Mouse (Mus musculus): ENCODE results near the gene Hnrnpa0.
"Not testable (repeated sequence)": the region's sequence is repeated elsewhere in the genome, so short reads cannot be mapped to it uniquely, and the experiment has no call there.

The Hnrnpa0 gene

DNA sequence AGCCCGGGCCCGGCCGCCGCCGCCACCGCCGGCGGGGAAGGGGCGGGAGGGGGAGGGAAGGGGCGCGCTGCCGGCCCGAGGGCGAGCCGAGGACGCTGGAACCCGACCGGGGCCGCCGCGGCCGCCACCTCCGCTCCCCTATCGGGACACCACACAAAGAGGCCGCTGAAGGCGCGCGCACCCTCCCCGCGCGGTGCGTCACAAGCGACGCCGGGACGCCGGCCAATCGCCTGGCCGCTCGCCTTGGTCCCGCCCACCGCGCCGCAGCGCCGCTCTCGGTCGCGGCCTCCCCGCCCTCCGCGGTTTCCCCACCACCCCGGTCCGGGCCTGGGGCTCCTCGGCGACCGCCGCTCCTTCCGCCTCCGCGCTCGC lies at the start of gene Hnrnpa0:
TSS of gene Hnrnpa0 (minus strand) at position 161 of the 372 bp plus-strand sequence.
- DNase-seq (ENCODE audit: low read depth, low spot score) = peak; percentile 95

DNA sequence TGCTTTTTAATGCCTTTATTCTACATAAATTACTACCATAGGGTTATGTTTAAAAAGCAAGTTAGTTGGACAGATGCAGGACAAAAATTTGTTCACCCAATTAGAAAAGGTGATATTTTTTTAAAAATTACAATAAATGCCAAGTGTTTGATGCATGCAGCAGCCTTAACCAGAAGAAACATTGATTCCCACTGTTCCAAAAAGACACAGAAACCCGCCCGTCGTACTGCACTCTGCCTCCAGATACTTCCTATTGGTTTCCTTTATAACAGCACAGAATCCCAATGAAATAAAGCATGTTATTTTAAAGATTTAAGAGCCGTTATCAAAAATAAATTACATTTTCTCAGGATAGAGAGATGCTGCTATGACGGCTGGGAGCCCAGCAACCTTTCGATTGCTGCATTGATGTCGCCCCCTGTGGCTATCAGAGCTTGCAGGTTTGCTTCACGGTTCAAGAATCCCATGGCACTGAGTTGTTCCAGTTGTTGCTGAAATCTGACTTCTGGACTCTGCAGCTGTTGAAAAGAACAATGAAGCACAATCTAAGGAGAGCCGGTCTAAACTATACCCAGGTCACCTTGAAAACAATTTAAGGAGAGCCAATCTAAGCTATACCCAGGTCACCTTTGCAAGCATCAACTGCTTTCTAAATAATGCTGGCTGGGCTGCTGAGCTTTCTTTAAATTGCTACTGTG lies 49.3 kb upstream of the Hnrnpa0 start:
- DNase-seq (ENCODE audit: low read depth, low spot score) = no peak

DNA sequence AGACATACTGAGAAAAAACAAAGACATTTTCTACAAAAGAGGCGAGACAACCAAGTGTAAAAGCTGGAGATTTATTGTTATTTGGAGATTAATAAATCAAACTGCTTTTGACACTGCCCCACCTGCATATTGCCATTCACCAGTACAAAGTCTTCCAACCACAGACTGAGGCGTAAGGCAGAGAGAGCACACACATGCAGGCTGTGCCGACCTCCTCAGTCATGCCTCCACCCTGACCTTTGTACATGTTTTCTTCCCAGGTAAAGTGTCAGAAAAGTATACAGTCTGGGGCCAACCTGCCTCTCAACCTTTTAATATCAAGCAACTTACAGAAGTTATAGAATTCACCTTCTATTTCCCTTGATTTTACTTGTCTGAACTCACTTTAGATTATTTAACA lies 47.7 kb upstream of the Hnrnpa0 start:
- DNase-seq (ENCODE audit: low read depth, low spot score) = no peak

DNA sequence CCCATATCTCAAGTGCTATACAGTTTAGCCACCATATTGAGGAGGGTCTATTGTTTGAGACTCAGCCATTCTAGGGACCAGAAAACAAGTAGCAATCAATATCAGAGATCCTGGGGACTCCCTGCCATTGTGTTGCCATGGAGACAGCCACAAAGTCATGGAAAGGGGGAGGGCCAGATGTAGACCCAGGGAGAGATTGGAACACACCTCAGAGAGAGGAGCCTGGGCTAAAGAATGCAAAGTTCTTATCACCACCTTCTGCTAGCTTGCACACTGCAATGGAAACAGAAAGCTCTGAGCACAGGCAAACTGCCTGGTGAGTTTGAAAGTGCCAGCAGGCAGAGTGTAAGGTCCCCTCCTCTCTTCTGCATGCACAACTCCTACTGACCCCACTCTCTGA lies 39.8 kb upstream of the Hnrnpa0 start:
- no peak for DNase-seq (ENCODE audit: low read depth, low spot score)

DNA sequence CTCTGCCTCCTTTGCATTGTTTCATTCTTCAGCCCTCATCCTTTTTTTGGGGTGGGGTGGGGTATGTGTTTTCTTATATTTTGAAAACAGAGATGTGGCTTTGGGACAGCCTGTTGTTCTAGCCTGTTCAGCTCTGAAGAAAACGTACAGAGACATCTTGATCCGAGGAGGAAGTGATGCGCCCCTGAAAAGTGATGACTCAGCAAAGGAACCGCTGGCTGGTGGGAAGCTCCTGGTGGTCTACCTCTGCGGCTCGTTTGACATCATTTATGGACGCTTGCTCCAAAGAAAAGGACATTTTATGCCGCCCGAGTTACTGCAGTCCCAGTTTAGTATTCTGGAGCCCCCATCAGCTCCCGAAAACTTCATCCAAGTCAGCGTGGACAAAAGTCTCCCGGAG lies 35.0 kb upstream of the Hnrnpa0 start:
- no peak for DNase-seq (ENCODE audit: low read depth, low spot score)

DNA sequence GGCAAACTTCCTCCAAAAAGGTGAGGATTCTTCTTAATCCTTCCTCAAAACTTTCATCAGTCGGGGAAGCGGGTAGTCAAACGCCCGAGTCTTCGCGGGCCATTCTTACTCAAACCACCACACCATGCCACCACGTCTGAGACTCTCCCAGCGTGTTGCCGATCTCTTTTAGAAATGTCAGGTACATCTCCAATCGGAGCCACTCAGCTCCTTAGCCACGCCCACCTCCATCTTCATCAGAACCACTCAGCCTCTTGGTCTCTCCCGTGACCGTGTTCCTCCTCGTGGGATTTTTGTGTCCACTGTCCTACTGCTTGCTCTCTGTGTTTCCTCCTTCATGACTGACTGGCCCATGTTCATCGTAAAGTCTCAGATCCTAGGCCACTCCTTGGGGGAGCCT lies 32.4 kb upstream of the Hnrnpa0 start:
- DNase-seq (ENCODE audit: low read depth, low spot score) = no peak

DNA sequence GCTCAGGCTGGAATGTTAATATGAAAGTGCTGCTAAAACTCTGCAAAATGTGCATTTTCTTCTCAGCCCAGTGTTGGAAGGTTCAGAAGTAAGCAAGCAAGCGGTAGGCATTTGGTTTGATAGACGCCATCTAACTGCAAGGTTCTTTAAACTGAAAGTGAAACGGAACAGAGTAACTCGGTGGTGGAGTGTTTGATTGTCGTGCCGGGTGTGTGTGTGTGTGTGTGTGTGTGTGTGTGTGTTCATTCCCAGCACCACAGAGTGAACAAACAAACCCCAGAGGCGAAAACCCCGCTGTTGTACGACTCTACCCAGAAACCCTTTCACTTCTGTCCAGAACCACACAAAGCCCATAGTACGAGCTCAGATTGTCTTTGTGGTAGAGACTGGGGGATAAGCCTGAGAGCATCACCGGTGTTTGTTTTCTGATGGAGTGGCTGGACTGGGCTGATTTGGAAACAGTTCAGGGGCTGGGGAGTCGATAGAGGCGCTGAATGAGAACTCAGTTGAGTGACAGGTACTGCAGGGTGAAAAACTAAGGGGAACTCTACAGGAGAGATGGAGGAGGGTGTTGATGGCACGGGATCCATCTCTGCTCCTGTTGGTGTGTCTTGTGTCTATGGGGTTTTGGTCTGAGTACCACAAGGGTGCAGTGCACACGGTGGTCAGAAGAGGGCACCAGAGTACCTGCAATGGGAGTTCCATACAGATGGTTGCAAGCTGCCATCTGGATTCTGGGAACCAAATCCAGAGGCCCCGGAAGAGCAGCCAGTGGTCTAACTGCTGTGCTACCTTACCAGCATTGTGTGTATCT lies 29.9 kb upstream of the Hnrnpa0 start:
- DNase-seq (ENCODE audit: low read depth, low spot score) = peak; percentile 83

DNA sequence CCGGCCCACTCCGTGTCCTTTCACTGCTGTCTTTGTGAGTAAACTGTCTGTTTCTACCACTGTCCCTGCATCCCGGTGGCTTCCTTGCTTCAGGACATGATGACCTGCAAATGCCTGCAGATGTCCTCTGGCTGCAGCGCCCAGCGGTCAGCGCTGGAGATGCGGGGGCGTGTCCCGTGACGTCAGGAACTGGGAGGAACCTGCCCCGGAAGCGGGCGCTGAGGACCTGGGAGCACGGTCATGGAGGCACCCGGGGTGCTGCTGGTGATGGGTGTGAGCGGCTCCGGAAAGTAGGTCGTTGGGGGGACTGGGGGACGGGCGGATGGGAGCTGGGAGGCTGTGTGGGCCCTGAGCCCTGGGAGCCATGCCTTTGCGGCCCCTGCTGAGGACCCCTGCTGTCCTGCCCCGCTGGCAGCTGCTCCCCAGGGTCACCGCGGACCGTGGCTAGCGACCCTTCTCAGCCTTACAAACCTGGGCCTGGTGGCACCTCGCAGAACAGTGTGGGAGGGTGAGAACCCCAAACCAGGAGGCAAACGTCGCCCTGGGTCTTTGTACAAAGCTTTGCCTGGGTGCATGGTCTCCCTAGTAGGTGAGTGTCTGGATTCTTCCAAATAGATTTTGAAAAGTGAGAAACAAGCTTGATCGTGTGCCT lies 29.2 kb upstream of the Hnrnpa0 start, which contains the start of gene Idnk:
TSS of gene Idnk (plus strand) at position 203 of the 652 bp plus-strand sequence.
- DNase-seq (ENCODE audit: low read depth, low spot score) = peak; percentile 74

DNA sequence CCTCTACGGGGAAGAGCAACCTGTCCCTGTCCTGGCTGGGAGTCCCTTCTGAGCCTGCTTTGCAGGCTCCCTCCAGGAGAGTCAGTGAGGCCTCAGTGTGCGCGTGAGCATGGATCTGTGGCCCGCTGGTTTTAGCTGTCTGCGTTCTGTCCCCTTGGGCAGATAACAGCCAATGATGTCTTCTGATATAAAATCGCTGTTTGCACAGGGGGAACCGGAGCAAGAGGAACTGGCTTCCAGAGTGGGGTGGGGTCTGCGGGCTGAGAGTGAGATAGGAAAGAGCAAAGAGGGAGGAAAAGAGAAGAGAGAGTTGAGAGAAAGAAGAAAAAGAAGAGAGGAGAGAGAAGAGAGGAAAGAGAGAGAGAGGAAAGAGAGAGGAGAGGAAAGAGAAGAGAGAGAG lies 28.7 kb upstream of the Hnrnpa0 start:
- no peak for DNase-seq (ENCODE audit: low read depth, low spot score)

DNA sequence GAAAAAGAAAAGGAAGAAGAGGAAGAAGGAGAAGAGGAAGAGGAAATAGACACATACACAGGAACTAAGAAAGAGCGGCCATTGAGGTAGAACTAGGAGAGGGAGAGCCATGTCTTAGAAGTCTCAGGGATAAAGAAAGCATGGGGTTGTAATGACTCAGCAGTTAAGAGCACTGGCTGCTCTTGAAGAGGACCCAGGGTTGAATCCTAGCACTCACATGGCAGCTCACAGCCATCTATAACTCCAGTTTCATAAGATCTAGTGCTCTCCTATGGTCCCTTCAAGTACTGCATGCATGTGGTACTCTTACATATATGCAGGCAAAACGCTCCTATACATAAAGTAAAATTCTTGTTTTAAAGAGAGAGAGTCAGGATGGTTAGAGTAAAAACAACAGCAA lies 27.7 kb upstream of the Hnrnpa0 start:
- DNase-seq (ENCODE audit: low read depth, low spot score) = no peak

DNA sequence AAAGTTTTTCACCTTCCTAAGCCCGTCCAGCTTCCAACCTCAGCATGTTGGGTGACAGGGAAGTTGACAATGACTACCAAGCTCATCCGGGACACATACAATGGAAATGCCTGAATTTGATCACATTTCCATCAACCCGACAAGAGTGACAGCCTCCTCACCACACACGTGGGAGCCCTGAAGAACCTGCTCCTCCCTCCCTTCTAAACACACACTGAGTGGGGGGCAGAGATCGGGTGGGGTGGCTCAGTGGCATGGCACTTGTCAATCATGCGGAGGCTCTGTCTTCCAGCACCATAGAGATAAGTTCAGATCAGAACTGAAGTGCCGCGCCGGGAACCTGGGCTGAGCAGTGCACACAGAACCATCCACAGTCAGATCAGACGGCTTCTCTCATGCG lies 22.1 kb upstream of the Hnrnpa0 start:
- DNase-seq (ENCODE audit: low read depth, low spot score) = no peak

DNA sequence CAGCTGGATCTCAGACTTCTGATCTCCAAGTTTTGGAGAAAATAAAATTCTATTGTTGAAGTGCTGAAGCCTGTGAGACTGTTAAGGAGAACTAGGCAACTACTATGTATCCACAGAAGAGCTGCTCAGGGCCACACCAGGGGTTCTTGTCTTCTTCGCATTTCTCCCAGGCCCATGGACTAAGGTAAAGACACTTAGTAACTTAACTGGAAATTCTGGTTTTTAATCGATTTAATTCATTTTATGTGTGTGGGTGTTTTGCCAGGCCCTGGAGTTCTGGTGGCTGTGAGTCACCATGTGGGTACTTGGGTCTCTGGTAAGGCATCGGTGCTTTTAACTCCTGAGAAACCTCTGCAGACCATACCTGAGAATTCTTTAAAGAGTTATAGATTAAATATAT lies 21.3 kb upstream of the Hnrnpa0 start:
- no peak for DNase-seq (ENCODE audit: low read depth, low spot score)

DNA sequence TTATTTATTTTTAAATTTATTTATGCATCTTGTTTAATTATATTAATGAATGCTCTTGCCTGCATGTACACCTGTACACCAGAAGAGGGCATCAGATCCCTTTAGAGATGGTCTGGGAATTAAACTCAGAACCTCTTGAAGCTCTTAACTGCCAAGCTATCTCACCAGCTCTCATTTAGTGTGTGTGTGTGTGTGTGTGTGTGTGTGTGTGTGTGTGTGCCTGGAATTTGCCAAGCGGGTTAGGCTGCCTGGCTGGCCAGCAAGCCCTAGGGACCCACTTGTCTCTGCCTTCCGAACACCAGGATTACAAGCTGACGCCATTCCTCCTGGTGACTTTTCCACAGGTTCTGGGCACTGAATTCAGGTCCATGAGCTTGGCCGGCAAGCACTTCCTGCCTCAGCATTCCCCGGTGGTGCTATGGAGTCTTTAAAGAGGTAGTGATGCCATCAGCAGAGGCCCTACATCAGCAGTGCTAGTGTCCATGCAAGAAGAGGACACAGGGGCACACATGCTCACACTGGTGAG lies 20.7 kb upstream of the Hnrnpa0 start:
- DNase-seq (ENCODE audit: low read depth, low spot score) = no peak

DNA sequence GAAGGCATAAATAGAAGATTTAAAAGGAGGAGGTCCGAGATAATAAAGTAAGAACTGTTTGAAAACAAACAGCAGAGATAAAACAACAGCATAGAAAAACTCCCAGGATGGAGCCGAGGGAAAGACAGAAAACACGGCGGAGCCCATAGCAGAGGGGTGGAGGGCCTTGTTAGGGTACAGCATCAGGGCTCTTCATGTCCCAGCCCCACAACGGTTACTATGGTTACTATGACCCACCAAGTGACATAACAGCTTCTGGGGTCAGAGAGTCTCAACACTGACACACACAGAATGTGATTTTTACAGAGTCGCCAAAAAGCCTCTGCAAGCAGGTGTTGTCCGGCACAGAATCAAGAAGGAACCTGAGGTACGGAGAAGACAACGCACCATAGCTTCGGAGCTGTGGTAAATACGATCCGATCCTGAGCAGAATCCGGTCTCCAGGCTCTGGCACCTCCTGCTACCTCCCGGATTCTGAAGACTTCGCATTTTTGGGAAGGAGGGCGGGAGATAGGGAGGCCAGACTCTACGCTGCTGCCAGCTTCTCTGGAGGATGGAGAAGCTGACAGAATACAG lies 20.0 kb upstream of the Hnrnpa0 start:
- DNase-seq (ENCODE audit: low read depth, low spot score) = no peak

DNA sequence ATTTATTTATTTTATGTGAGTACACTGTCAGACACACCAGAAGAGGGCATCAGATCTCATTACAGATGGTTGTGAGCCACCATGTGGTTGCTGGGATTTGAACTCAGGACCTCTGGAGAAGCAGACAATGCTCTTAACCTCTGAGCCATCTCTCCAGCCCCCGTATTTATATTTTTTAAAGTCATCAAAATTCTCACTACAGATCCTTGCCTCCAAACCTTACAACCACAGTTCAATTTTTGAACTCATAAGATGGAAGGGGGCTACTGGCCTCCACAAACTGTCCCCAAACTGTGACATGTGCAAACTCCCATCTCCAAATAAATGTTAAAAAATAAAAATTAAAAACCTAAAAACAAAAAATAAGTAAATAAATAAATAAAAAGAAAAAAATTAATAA lies 19.4 kb upstream of the Hnrnpa0 start:
- no peak for DNase-seq (ENCODE audit: low read depth, low spot score)

DNA sequence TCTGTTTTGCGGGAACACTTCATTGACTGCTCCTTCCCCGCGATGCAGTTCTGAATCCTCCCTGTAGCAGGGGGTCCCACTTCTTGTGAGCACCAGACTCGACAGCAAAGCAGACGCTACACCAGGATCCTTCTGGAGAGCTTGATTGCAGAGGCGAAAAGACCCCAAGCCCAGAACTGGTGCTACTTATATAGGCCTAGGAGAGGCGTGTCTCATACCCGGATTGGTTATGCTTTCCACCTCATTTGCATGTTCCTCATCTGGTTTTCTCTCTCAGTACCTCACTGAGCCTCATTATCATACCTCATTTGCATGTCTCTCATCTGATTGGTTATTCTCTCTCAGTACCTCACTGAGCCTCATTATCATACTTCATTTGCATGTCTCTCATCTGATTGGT lies 18.2 kb upstream of the Hnrnpa0 start:
- not testable (repeated sequence) for DNase-seq (ENCODE audit: low read depth, low spot score)

DNA sequence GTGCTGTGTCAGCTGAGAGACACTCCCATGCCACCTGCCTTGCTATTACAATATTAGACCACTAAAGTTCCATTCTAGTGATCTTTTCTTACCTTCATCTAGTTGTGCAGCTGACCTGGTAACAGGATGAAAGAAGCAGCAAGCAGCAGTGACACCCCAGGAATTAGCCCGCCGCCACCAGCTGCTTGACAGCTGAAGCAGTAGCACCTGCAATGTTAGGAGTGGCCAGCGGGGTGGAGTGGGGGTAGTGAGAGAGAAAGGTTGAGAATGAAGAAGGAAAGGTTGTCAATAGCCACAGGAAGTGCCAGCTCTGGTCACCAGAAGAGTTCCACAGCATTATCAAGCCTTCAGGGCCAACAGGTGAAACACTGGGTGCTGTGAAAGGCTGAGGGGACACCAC lies 3.3 kb upstream of the Hnrnpa0 start:
- DNase-seq (ENCODE audit: low read depth, low spot score) = no peak

DNA sequence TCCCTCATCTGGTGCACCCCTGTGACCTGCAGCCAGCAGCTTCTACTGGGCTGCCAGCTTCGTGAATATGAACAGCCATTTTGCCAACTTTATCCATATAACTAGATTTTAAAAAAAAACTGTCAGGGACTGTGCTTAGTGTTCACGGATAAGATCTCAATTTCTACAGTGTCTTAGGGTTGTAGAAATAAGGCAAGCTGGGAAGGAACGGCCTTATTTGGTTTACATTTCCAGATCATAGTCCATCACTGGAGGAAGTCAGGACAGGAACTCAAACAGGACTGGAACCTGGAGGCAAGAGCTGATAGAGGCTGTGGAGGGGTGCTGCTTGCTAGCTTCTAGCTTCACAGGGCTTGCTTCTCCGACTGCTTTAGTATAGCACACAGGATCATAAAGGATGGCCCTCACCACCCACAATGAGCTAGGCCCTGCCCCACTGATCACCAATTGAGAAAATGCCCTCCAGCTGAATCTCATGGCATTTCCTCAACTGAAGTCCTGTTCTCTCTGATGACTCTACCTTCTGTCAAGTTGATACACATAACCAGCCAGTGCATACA lies 1.4 kb upstream of the Hnrnpa0 start:
- DNase-seq (ENCODE audit: low read depth, low spot score) = no peak

DNA sequence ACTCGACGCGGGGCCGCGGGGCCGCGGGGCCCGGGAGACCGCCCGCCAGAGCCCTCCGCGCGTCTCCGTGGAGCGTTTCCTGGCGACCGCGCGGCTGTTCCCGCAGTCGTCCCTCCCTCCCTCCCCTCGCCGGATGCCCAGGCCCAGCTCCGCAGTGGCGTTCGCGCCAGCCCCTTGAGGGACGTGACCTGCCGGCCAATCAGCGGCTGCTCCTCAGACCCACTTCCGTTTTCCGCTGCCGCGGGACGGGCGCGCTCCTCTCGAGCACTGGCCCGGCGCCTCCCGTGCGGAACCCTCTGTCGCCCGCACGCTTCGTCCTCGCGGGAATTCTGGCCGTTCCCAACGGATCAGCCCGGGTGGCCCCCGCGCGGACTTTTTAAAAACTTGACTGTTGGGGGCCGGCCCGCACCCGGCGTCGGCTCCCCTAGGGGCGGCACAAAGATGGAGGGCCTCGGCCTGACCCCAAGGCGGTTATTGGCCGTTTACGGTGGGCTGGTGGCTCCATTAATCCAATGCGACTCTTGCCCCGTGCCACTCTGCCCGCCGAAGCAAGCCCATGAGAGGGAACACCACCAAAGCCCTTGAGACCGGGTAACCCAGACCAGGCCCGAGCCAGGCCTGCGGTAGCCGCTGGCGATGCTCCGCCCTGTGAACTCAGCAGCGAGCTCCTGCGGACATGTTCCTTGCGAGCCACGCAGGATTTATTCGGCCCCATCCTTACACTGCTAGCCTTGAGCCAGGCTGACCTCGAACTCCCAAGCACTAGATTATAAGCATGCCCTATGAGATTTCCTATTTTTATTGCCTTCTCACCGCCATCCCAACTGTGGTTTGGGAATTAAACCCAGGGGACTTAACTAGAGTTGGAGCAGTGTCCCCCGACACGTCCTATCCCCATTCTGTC lies 664 bp upstream of the Hnrnpa0 start:
- DNase-seq (ENCODE audit: low read depth, low spot score) = peak; percentile 98

DNA sequence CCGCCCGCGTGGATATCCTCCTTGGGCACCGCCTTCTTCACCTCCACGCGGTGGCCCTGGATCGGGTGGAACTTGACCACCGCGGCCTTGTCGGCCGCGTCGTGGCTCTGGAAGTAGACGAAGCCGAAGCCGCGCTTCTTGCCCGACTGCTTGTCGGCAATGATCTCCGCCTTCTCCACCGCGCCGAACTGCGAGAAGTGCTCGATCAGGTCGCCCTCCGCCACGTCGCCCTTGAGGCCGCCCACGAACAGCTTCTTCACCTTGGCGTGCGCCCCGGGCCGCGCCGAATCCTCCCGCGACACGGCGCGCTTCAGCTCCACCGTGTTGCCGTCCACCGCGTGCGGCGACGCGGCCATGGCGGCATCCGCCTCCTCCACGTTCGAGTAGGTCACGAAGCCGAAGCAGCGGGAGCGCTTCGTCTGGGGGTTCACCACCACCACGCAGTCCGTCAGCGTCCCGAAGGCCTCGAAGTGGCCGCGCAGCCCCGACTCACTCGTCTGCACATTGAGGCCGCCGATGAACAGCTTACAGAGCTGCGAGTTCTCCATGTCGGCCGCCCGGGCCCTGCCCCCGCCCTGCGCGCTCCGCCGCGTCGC lies 492 bp downstream of the Hnrnpa0 start:
- DNase-seq (ENCODE audit: low read depth, low spot score) = peak; percentile 47

Measured in skeletal muscle tissue, adult 2 months (tissue).